Mouse (Mus musculus) spleen, postnatal 36 days (tissue): ENCODE measurements around the gene Anxa11.
"Not testable (repeated sequence)": the region's sequence is repeated elsewhere in the genome, so short reads cannot be mapped to it uniquely, and the experiment has no call there.

Experiments used
- DNase-seq, 2 experiments: peaks; one replicate each; pipeline ENCODE4 v3.0.0; 2022; ENCODE audit warnings: low spot score in 2 of 2, mixed read lengths in 1 of 2

Gene Anxa11

DNA sequence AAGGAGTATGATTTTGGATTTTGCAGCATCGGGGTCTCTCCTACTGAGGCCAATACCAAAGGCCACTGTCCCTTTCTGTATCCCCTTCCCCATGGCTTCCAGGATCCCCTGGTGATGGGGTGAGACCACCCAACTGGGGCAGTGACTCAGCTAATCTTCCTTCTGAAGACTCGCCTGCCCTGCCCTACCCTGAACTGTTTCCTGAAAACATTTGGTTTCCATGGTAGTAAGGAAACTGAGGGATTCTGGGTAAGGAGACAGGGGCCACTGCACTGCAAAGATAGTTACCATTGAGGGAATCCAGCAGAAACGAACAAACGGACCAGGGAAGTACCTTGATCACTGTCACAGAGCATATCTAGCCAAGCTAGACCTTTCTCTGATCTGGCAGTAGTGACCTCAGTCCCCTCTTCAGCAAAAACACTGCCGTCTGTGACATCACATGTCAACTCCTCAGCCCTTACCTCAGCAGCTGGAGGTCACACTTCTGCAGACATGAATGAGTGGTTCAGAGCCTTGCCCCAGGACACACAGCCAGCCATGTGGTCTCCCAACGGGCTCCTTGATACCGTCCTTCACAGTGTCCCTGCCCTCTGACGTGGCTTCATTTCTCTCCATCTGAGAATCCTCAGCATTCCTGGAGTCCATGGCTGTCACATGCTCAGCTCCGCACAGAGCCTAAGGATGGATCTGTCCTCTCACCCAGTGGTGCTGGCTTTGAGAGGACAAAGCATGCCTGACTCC, 27.4 kb downstream of the Anxa11 start:
- no peak for DNase-seq

DNA sequence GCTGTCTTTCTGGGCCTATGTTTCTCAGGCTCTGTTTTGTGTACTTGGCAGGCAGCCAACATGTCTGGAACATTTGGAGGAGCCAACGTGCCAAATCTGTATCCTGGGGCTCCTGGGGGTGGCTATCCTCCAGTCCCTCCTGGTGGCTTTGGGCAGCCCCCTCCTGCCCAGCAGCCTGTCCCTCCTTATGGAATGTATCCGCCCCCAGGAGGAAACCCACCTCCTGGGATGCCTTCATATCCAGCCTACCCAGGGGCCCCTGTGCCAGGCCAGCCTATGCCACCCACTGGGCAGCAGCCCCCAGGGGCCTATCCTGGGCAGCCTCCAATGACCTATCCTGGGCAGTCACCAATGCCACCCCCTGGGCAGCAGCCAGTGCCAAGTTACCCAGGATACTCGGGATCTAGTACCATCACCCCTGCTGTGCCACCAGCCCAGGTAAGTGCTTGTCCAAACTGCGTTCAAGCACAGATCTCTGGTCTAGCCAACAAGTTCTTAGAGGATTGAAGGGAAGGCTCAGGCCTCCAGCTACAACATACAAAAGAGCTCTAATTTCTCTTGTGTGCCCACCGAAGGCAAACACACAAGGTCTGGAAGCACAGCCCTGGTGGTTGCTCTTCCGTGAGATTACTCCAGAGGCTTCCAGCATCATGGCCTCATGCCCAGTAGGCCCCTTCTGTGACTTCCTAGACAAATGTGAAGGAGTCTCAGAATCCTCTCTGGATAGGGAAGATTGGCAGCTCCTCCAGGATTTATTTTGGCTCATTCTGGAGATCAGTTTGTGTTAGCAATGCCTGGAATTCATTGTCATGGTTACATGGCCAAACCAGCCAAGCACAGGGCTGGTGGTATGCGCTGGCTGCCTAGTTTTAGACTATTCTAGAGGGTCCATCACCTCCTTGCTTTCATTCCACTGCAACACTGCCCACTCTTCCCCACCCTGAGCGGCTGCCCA, 30.8 kb downstream of the Anxa11 start:
- no peak for DNase-seq

- not testable (repeated sequence) for DNase-seq
These were observed 34.7 kb downstream of the Anxa11 start for GRCm38 (mm10) chr14:25876640-25877039.

- DNase-seq, result not testable (repeated sequence)
These were observed 39.8 kb downstream of the Anxa11 start for GRCm38 (mm10) chr14:25881769-25882168.

- not testable (repeated sequence) for DNase-seq
These were observed 43.9 kb downstream of the Anxa11 start for GRCm38 (mm10) chr14:25885886-25886285.

DNA sequence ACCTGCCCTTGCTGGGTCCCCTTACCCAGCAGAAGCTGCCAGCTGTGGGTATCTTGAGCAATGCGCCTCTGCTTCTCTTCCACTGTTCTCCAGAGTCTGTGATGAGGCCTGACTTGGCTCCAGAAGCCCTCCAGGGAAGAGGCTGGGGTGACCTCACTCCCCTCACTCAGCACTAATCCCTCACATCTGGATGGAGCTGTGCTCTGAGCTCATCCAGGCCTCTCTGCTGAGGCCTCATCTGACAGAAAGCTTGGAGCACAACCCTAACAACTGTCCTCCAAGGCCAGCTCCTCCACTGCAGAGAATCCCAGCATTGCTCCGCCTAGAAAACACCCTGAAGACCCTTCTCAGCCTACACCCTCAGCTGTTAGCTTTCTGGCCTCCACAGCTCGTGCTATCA, 52.6 kb downstream of the Anxa11 start:
- DNase-seq, result not testable (repeated sequence)

GRCm38 (mm10) chr14:25895686-25896085, 53.7 kb downstream of the Anxa11 start:
- DNase-seq, result not testable (repeated sequence)

- not testable (repeated sequence) for DNase-seq
These were observed 61.0 kb downstream of the Anxa11 start, which contains the start of gene Plac9a for GRCm38 (mm10) chr14:25903000-25903399. Plac9a (minus strand) TSS chr14:25903100.

GRCm38 (mm10) chr14:25905243-25905642, 63.3 kb downstream of the Anxa11 start:
- not testable (repeated sequence) for DNase-seq

- DNase-seq, result not testable (repeated sequence)
These were observed 65.3 kb downstream of the Anxa11 start for GRCm38 (mm10) chr14:25907272-25907671.

- not testable (repeated sequence) for DNase-seq
These were observed 67.0 kb downstream of the Anxa11 start for GRCm38 (mm10) chr14:25908976-25909375.

- not testable (repeated sequence) for DNase-seq
These were observed 76.6 kb downstream of the Anxa11 start for GRCm38 (mm10) chr14:25918427-25919170.

- DNase-seq, result not testable (repeated sequence)
These were observed 85.0 kb downstream of the Anxa11 start for GRCm38 (mm10) chr14:25926814-25927561.

- DNase-seq, result not testable (repeated sequence)
These were observed 85.6 kb downstream of the Anxa11 start, which contains the start of gene Tmem254a for GRCm38 (mm10) chr14:25927562-25927881. Tmem254a (minus strand) TSS chr14:25927672.
